Mouse (Mus musculus) ES-E14 (cell line): ENCODE measurements at regions not wholly inside any gene's neighbourhood (a gene's known extent, or its start where the extent isn't known, plus 50 kb on each side); places are given as distances from the start of the nearest gene placed in this dataset.

Source experiments
- HCFC1 ChIP-seq: IDR thresholded peaks from 2 replicates; pipeline ENCODE4 v1.6.1; 2012; ENCODE audit warnings: low read length, inconsistent platforms, borderline replicate concordance; ENCODE audit not compliant: insufficient read depth
- MAFK ChIP-seq: IDR thresholded peaks from 2 replicates; pipeline ENCODE4 v1.6.1; 2014; ENCODE audit warnings: mild to moderate bottlenecking, low read depth, low read length, inconsistent platforms; ENCODE audit not compliant: insufficient read depth
- ZNF384 ChIP-seq: IDR thresholded peaks from 2 replicates; pipeline ENCODE4 v1.6.1; 2012; ENCODE audit warnings: low read depth, low read length, inconsistent platforms

DNA sequence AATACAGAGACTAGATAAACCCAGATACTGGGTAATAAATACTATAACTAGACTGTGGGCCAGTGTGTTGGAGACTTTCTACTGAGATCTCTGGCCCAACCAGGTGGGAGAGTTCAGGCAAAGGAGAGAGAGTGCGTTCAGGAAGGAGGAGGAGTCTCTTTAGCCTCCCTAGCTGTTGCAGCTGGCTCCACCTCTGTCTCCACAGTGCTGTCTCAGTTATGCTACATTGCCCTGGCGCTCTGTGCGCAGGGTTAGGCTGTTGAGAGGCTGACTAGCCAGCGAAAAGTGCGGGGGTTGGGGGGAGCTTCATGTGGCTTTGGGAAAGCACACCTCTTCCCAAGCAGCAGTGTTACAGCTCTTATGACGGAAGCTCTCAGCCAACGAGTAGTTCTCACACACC is 104.7 kb upstream of the Syndig1 start:
- TF ChIP-seq HCFC1 = no peak
- TF ChIP-seq ZNF384 = no peak
- no peak for TF ChIP-seq MAFK
